Mouse (Mus musculus) limb, embryonic 14.5 days (tissue): ENCODE data around the gene Mroh3. TPM values are rescaled to one million over a fixed set of nuclear protein-coding genes. Genes with fewer than 3 reads are reported as not detected.

Source experiments
- ATAC-seq: fragments of 200-750 bp; cut with Nextera tagmentation; 2 replicates; pipeline ENCODE4 v1.8.0; 2017; ENCODE audit warnings: low read depth, moderate number of reproducible peaks, moderate TSS enrichment; ENCODE audit not compliant: low FRiP score
- DNase-seq: peaks from one replicate; pipeline ENCODE4 v3.0.0-alpha.2; 2015; ENCODE audit warnings: low spot score
- H3K27ac ChIP-seq: fragments of 300-500 bp; sonication (generic); replicated peaks from 2 replicates; pipeline ENCODE4 v1.5.1; 2014; ENCODE audit warnings: low read depth, mild to moderate bottlenecking, low read length, moderate library complexity, mixed read lengths
- H3K27me3 ChIP-seq: fragments of 300-500 bp; sonication (generic); 2 replicates; pipeline ENCODE4 v1.6.1; 2014; ENCODE audit warnings: low read length, mixed read lengths; ENCODE audit not compliant: control insufficient read depth, insufficient read depth
- H3K36me3 ChIP-seq: fragments of 300-500 bp; sonication (generic); 2 replicates; pipeline ENCODE4 v1.6.1; 2014; ENCODE audit warnings: mild to moderate bottlenecking, low read length, moderate library complexity, mixed read lengths; ENCODE audit not compliant: control insufficient read depth, insufficient read depth
- H3K4me1 ChIP-seq: fragments of 300-500 bp; sonication (generic); 2 replicates; pipeline ENCODE4 v1.6.1; 2014; ENCODE audit warnings: antibody characterized with exemption, low read length, mixed read lengths; ENCODE audit not compliant: control insufficient read depth, insufficient read depth
- H3K4me2 ChIP-seq: fragments of 300-500 bp; sonication (generic); replicated peaks from 2 replicates; pipeline ENCODE4 v1.6.1; 2014; ENCODE audit warnings: low read depth, mild to moderate bottlenecking, low read length, moderate library complexity; ENCODE audit not compliant: severe bottlenecking
- H3K4me3 ChIP-seq: fragments of 300-500 bp; sonication (generic); replicated peaks from 2 replicates; pipeline ENCODE4 v1.5.1; 2014; ENCODE audit warnings: low read length
- H3K9ac ChIP-seq: fragments of 300-500 bp; sonication (generic); 2 replicates; pipeline ENCODE4 v1.6.1; 2014; ENCODE audit warnings: mild to moderate bottlenecking, low read depth, low read length, moderate library complexity; ENCODE audit not compliant: severe bottlenecking
- H3K9me3 ChIP-seq: fragments of 300-500 bp; sonication (generic); 2 replicates; pipeline ENCODE4 v1.6.1; 2016; ENCODE audit warnings: low read length; ENCODE audit not compliant: control insufficient read depth
- POLR2A ChIP-seq: fragments of 200-500 bp; IDR thresholded peaks from 2 replicates; pipeline ENCODE4 v1.8.0; 2012; ENCODE audit warnings: inconsistent platforms, mild to moderate bottlenecking, moderate library complexity, borderline replicate concordance; ENCODE audit not compliant: insufficient read depth, insufficient read length; ENCODE audit errors: extremely low read depth
- WGBS: fragments of 180-500 bp; shearing (Covaris S2); extraction: QIAGEN DNeasy Blood & Tissue Kit; methylation state at CpG from one replicate; pipeline ENCODE4 v1.1.7; 2014; 5-methylcytosine and 5-hydroxymethylcytosine counted together
- polyA plus RNA-seq, 2 experiments: library from polyadenylated mRNA; depleted of rRNA in 1 of 2; stranded (reverse) in 1 of 2; unstranded in 1 of 2; fragments of >200 nt; fragmentation: Nextera tagmentation in 1 of 2; extraction: Ambion mirVana in 1 of 2; gene quantifications; 2 replicates each; pipeline versions ENCODE4 v1.2.1 to v1.2.3; 2012 to 2014

Mroh3 gene
- polyA plus RNA-seq, 2 experiments, result 0.17 to 0.68 TPM

DNA sequence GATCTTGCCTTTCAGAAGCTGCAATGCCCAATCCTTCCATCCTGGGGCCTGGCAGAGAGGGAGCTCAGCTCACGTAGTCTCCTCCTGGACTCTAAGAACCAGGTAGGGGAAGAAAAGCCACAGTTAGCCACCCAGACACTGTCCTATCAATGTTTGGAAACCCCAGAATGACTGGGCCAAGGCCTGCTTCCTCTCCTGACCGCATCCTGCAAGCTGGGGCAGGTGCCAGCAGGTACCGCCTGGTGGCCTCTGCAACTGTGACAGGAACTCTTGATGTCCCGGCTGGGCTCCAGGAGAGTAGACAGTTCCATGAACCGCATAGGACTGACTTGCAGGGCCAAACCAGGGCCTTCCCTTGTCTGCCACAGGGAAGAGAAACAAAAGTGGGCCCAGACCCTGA, 34.8 kb upstream of the Mroh3 start:
- H3K36me3 ChIP-seq, result no peaks in the 10 kb centered on the region
- H3K4me3 ChIP-seq, result no peak overlapping the region
- H3K9ac ChIP-seq, result no peak overlapping the region
- H3K4me2 ChIP-seq, result no peak overlapping the region
- DNase-seq (no peak), ATAC-seq (no peak)
- no peaks in the 10 kb centered on the region for H3K4me1 ChIP-seq
- WGBS, result 81% methylated on average over 5 of the region's 5 CpGs
- no peaks in the 10 kb centered on the region for H3K27me3 ChIP-seq
- H3K9me3 ChIP-seq, result no peaks in the 10 kb centered on the region
- no peak overlapping the region for H3K27ac ChIP-seq
- no peak for TF ChIP-seq POLR2A

GRCm38 (mm10) chr1:136244469-136244868, 31.8 kb upstream of the Mroh3 start:
- no peak for TF ChIP-seq POLR2A
- ATAC-seq (no peak), DNase-seq (no peak)
- Histone ChIP-seq H3K4me3 (no peak overlapping the region), H3K4me2 (no peak overlapping the region), H3K36me3 (no peaks in the 10 kb centered on the region), H3K9ac (no peak overlapping the region), H3K27me3 (no peaks in the 10 kb centered on the region), H3K9me3 (no peaks in the 10 kb centered on the region), H3K4me1 (no peaks in the 10 kb centered on the region), H3K27ac (no peak overlapping the region)
- 84% methylated on average over 5 of the region's 5 CpGs for WGBS

GRCm38 (mm10) chr1:136241801-136242200, 29.2 kb upstream of the Mroh3 start:
- TF ChIP-seq POLR2A, result no peak
- no peak for DNase-seq
- Histone ChIP-seq H3K4me2 (no peak overlapping the region), H3K9me3 (no peaks in the 10 kb centered on the region), H3K4me3 (no peak overlapping the region), H3K27ac (no peak overlapping the region), H3K36me3 (no peaks in the 10 kb centered on the region), H3K27me3 (no peaks in the 10 kb centered on the region), H3K9ac (no peak overlapping the region), H3K4me1 (no peaks in the 10 kb centered on the region)
- 85% methylated on average over 7 of the region's 7 CpGs for WGBS
- no peak for ATAC-seq

GRCm38 (mm10) chr1:136238495-136238894, 25.9 kb upstream of the Mroh3 start:
- ATAC-seq, result no peak
- no peak for DNase-seq
- Histone ChIP-seq H3K9ac (no peak overlapping the region), H3K9me3 (no peaks in the 10 kb centered on the region), H3K27ac (no peak overlapping the region), H3K4me3 (no peak overlapping the region), H3K36me3 (no peaks in the 10 kb centered on the region), H3K4me1 (0 out of 2 replicates have a peak, but pooled peaks cover 3% of the 10 kb centered on the region), H3K4me2 (no peak overlapping the region), H3K27me3 (no peaks in the 10 kb centered on the region)
- TF ChIP-seq POLR2A, result no peak
- 94% methylated on average over 4 of the region's 4 CpGs for WGBS

DNA sequence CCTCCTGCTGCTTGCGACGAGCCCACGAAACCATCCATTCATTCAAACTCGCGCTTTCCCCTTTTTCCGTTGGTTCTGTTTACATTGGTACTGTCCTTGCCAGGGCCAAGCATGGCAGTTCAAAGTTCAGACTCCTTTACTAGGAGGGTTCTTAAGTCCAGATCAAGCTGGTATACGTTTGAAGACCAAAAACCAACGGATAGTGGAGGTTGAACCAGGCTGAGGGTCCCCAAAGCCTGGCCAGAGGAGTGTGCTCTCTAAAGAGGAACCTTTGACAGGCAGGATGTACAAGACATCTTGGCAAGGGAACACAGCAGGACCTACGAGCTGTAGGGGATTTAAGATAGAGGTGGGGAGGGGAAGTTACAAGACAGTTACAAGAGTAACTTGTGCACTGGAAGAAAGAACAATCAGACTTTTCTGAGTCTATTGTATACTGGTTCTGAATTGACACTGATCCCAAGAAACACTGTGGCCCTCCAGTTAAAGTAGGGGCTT, 22.0 kb upstream of the Mroh3 start:
- ATAC-seq (no peak), DNase-seq (no peak)
- Histone ChIP-seq H3K27ac (0 out of 2 replicates have a peak overlapping the region, but pooled peaks have one; percentile 48), H3K9ac (peak overlapping the region; percentile 68), H3K9me3 (no peaks in the 10 kb centered on the region), H3K4me3 (peak overlapping the region; percentile 52), H3K4me1 (peaks cover 36% of the 10 kb centered on the region), H3K36me3 (no peaks in the 10 kb centered on the region), H3K27me3 (no peaks in the 10 kb centered on the region), H3K4me2 (peak overlapping the region; percentile 67)
- WGBS, result 4% methylated on average over 9 of the region's 9 CpGs
- TF ChIP-seq POLR2A, result no peak
